12 mouse cellular contexts compared by ENCODE assay signal in the genomic region with DNA sequence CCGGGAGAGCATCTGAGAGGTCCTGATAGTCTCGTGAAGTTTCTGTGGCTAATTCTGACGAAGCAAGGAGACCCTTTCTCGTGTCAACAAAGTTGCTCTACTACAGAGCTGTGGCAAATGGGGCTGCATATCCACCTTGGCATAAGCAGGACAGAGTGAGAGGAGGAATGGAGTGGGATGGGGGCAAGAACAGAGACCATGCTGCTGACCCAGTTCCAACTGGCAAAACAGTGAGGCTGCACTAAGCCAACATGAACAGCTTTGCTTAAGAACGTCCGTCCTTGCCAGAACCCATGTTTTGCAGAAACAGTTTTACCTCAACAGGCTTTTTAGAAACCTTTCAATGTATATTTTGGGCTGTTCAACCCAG. TPM values are rescaled to one million over a fixed set of nuclear protein-coding genes. Genes with fewer than 3 reads are reported as not detected.
DNase-seq lines count a peak whose midpoint lies in the region; ATAC-seq lines count a peak whose summit lies in the region.
"Had no signal": no experiment of that assay in that cellular context is flagged by ENCODE, and none has a peak within 500 bp of the region (broad histone marks: within the 10 kb centered on the region; RNA-seq: fewer than 3 reads in every experiment).

No protein-coding gene starts in this region.

- no peaks in the 10 kb centered on the region for H3K27me3 ChIP-seq in lung, embryonic 16.5 days (ENCODE audit: control insufficient read depth, insufficient read depth, low read depth, low read length)
- H3K27me3 ChIP-seq in heart, embryonic 14.5 days (ENCODE audit: control insufficient read depth, insufficient read depth, low read length), result no peaks in the 10 kb centered on the region
- no peaks in the 10 kb centered on the region for H3K27me3 ChIP-seq in midbrain, embryonic 13.5 days

- no peak overlapping the region for H3K4me3 ChIP-seq in lung, embryonic 16.5 days (ENCODE audit: low read length)
- H3K4me3 ChIP-seq in heart, embryonic 14.5 days (ENCODE audit: control insufficient read depth in 1 of 2, insufficient read depth in 1 of 2, low read depth in 1 of 2, low read length in 2 of 2), result no peak overlapping the region
- H3K4me3 ChIP-seq in midbrain, embryonic 13.5 days (replicated peaks), result no peak overlapping the region

- peak overlapping the region; percentile 31; the same call in 1 of the 2 replicates for H3K9ac ChIP-seq in lung, embryonic 16.5 days (ENCODE audit: low read length)
- H3K9ac ChIP-seq in heart, embryonic 14.5 days (ENCODE audit: low read length), result peak overlapping the region; percentile 25
- H3K9ac ChIP-seq in midbrain, embryonic 13.5 days (replicated peaks), result no peak overlapping the region

- H3K9me3 ChIP-seq in lung, embryonic 16.5 days (ENCODE audit: control insufficient read depth, low read length), result peaks cover 5% of the 10 kb centered on the region
- H3K9me3 ChIP-seq in heart, embryonic 14.5 days (ENCODE audit: control insufficient read depth, low read length), result peaks cover 8% of the 10 kb centered on the region; the same call in 1 of the 2 replicates
- no peaks in the 10 kb centered on the region for H3K9me3 ChIP-seq in midbrain, embryonic 13.5 days

- H3K4me1 ChIP-seq in lung, embryonic 16.5 days (replicated peaks; ENCODE audit: control insufficient read depth, insufficient read depth, low read length), result peaks cover 38% of the 10 kb centered on the region
- peaks cover 26 to 63% of the 10 kb centered on the region in 2 experiments for H3K4me1 ChIP-seq in heart, embryonic 14.5 days (ENCODE audit: control insufficient read depth in 2 of 2, insufficient read depth in 2 of 2, low read length in 2 of 2)
- H3K4me1 ChIP-seq in midbrain, embryonic 13.5 days (replicated peaks), result peaks cover 31% of the 10 kb centered on the region

- H3K27ac ChIP-seq in lung, embryonic 16.5 days (ENCODE audit: low read length), result peak overlapping the region; percentile 89
- peak overlapping the region; percentile 82 to 85 for H3K27ac ChIP-seq in heart, embryonic 14.5 days (replicated peaks in 1 of 2; ENCODE audit: control insufficient read depth in 1 of 2, insufficient read depth in 1 of 2, low read depth in 2 of 2, low read length in 2 of 2)
- peak overlapping the region; percentile 19; the same call in 1 of the 2 replicates for H3K27ac ChIP-seq in midbrain, embryonic 13.5 days

- ATAC-seq in lung, embryonic 16.5 days (ENCODE audit: low read depth), result no peak
- ATAC-seq in heart, embryonic 14.5 days (ENCODE audit: insufficient number of reproducible peaks, insufficient read depth, low FRiP score, low read depth), result no peak
- no peak for ATAC-seq in midbrain, embryonic 13.5 days
- ATAC-seq: CD4-positive, CD25-positive, alpha-beta regulatory T cell, adult 4 months had no signal

- peaks cover 11% of the 10 kb centered on the region for H3K36me3 ChIP-seq in lung, embryonic 16.5 days (ENCODE audit: control insufficient read depth, insufficient read depth, low read length)
- H3K36me3 ChIP-seq in heart, embryonic 14.5 days (ENCODE audit: control insufficient read depth, insufficient read depth, low read length), result peaks cover 25% of the 10 kb centered on the region
- no peaks in the 10 kb centered on the region for H3K36me3 ChIP-seq in midbrain, embryonic 13.5 days

- DNase-seq in heart, adult 11 months, result peak; percentile 93
- DNase-seq in heart, postnatal 4 days, result no peak
- no peak for DNase-seq in lung, postnatal 4 days
- no peak for DNase-seq in right cerebral cortex, postnatal 36 days (ENCODE audit: low spot score in 2 of 2)
- no peak for DNase-seq in adrenal gland, adult 8-10 months
- DNase-seq: cerebellum, adult 11 months; layer of hippocampus, postnatal 36 days had no signal

- peak overlapping the region; percentile 35 for H3K4me2 ChIP-seq in lung, embryonic 16.5 days (ENCODE audit: low read depth, low read length)
- peak overlapping the region; percentile 40 for H3K4me2 ChIP-seq in heart, embryonic 14.5 days (ENCODE audit: low read length)
- H3K4me2 ChIP-seq in midbrain, embryonic 13.5 days (replicated peaks), result no peak overlapping the region

- 61% methylated on average over 6 of the region's 6 CpGs for WGBS in lung, embryonic 16.5 days
- WGBS in heart, embryonic 14.5 days, result 62% methylated on average over 6 of the region's 6 CpGs
- WGBS in midbrain, embryonic 13.5 days, result 81% methylated on average over 6 of the region's 6 CpGs

RNA-seq across cellular contexts. Expression of a gene that starts 32.9 kb away (rescaled TPM):
- 100 to 1,000 TPM; 457 to 460 TPM for total RNA-seq in heart, postnatal 4 days (2021)
- polyA plus RNA-seq in lung, embryonic 16.5 days (2015; fragmentation: Nextera tagmentation; extraction: Ambion mirVana), result 617 and 655 TPM in 2 replicates
- polyA plus RNA-seq in heart, embryonic 14.5 days (2014; fragmentation: Nextera tagmentation; extraction: Ambion mirVana), result 537 and 600 TPM in 2 replicates
- polyA plus RNA-seq in midbrain, embryonic 13.5 days (2015; fragmentation: Nextera tagmentation; extraction: Ambion mirVana), result 98.9 and 99.0 TPM in 2 replicates
- total RNA-seq in adrenal gland, adult 8-10 months (2022), result 10 to 100 TPM; 21.2 to 45.6 (median 33.8) TPM

RNA-seq across cellular contexts. Expression of a gene that starts 51.3 kb away (rescaled TPM):
- under 1 TPM; 0.47 to 0.79 TPM for total RNA-seq in heart, postnatal 4 days (2021)
- 0.43 and 0.73 TPM in 2 replicates for polyA plus RNA-seq in lung, embryonic 16.5 days (2015; fragmentation: Nextera tagmentation; extraction: Ambion mirVana)
- polyA plus RNA-seq in heart, embryonic 14.5 days (2014; fragmentation: Nextera tagmentation; extraction: Ambion mirVana), result 3.3 and 4.9 TPM in 2 replicates
- 0.19 and 0.24 TPM in 2 replicates for polyA plus RNA-seq in midbrain, embryonic 13.5 days (2015; fragmentation: Nextera tagmentation; extraction: Ambion mirVana)
- total RNA-seq in adrenal gland, adult 8-10 months (2022), result under 1 TPM in 2 of 4 experiments, not detected in 2; 0.29 to 0.75 TPM
- total RNA-seq: megakaryocyte, adult 5-6 weeks had no signal
- polyA plus RNA-seq: CD4-positive, CD25-positive, alpha-beta regulatory T cell, adult 4 months had no signal

RNA-seq across cellular contexts. Expression of a gene that starts 58.6 kb away (rescaled TPM):
- total RNA-seq in heart, postnatal 4 days (2021), result 10 to 100 TPM; 89.6 to 90.1 TPM
- 51.1 and 56.8 TPM in 2 replicates for polyA plus RNA-seq in lung, embryonic 16.5 days (2015; fragmentation: Nextera tagmentation; extraction: Ambion mirVana)
- 41.8 and 42.6 TPM in 2 replicates for polyA plus RNA-seq in heart, embryonic 14.5 days (2014; fragmentation: Nextera tagmentation; extraction: Ambion mirVana)
- 41.3 and 43.1 TPM in 2 replicates for polyA plus RNA-seq in midbrain, embryonic 13.5 days (2015; fragmentation: Nextera tagmentation; extraction: Ambion mirVana)
- 100 to 1,000 TPM; 130 to 206 (median 160) TPM for total RNA-seq in adrenal gland, adult 8-10 months (2022)

Comparison
In these comparisons a context has a peak if more than half of its experiments do, and no peak if none do; other contexts are left out.
1. H3K27ac ChIP-seq: peak in every context shown above with its lines; median percentile 89 in lung, embryonic 16.5 days; 84 in heart, embryonic 14.5 days; 19 in midbrain, embryonic 13.5 days.